Mouse (Mus musculus): Measurements from ENCODE around the gene Tmem11. TPM values are rescaled to one million over a fixed set of nuclear protein-coding genes. Genes with fewer than 3 reads are reported as not detected.

The Tmem11 gene
- polyA plus RNA-seq (2014; fragmentation: Nextera tagmentation; extraction: Ambion mirVana) = 68.1 and 68.4 TPM in 2 replicates

GRCm38 (mm10) chr11:60878675-60879294 is at the start of gene Tmem11:
TSS of gene Tmem11 (minus strand) at chr11:60879272.
- Histone ChIP-seq H3K4me3 (ENCODE audit: low read depth, low read length) (peak within 1 kb of the TSS; percentile 93), H3K36me3 (ENCODE audit: control insufficient read depth, insufficient read depth, low read length) (no peaks in the 10 kb centered on the region), H3K27ac (ENCODE audit: low read depth, low read length) (peak within 1 kb of the TSS; percentile 98), H3K9me3 (replicated peaks; ENCODE audit: control insufficient read depth, low read length) (no peaks in the 10 kb centered on the region), H3K4me1 (ENCODE audit: control insufficient read depth, insufficient read depth, low read length) (peaks cover 44% of the 10 kb centered on the region), H3K9ac (ENCODE audit: low read depth, low read length) (peak within 1 kb of the TSS; percentile 98), H3K27me3 (ENCODE audit: control insufficient read depth, insufficient read depth, low read length) (no peaks in the 10 kb centered on the region), H3K4me2 (peak within 1 kb of the TSS; percentile 76)
- under 1% methylated on average over 62 of the region's 62 CpGs for WGBS (ENCODE audit: insufficient replicate concordance)
- ATAC-seq (replicated peaks; ENCODE audit: insufficient number of reproducible peaks, low FRiP score, low TSS enrichment) = peak; percentile 96

DNA sequence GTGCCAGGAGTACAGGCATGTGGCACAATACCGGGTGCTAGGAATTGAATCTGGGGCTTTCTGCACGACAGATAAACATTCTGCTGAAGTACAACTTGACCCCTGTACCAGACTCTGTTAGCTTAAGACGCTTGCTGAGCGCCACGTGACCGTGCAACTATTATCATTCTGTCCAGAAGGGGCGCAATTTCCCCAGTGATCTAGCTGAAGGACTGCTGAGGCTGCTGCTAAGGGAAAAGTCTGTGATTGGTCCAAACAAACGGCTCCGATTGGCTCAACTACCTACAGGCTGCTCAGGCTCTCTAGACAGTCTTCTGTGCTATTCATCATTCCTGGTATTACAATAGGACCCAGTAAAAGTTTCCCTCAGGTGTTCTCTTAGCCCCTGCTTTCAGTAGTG is 48.2 kb upstream of the Tmem11 start:
- H3K36me3 ChIP-seq (ENCODE audit: control insufficient read depth, insufficient read depth, low read length) = no peaks in the 10 kb centered on the region
- H3K27me3 ChIP-seq (ENCODE audit: control insufficient read depth, insufficient read depth, low read length) = no peaks in the 10 kb centered on the region
- no peak overlapping the region for H3K9ac ChIP-seq (ENCODE audit: low read depth, low read length)
- ATAC-seq (replicated peaks; ENCODE audit: insufficient number of reproducible peaks, low FRiP score, low TSS enrichment) = peak; percentile 41
- peak overlapping the region; percentile 55 for H3K4me2 ChIP-seq
- H3K9me3 ChIP-seq (replicated peaks; ENCODE audit: control insufficient read depth, low read length) = no peaks in the 10 kb centered on the region
- H3K27ac ChIP-seq (ENCODE audit: low read depth, low read length) = no peak overlapping the region
- whole genome bisulfite sequencing (ENCODE audit: insufficient replicate concordance) = 0% methylated on average over 9 of the region's 9 CpGs
- H3K4me1 ChIP-seq (ENCODE audit: control insufficient read depth, insufficient read depth, low read length) = peaks cover 14% of the 10 kb centered on the region
- no peak overlapping the region; the same call in 1 of the 2 replicates for H3K4me3 ChIP-seq (ENCODE audit: low read depth, low read length)

DNA sequence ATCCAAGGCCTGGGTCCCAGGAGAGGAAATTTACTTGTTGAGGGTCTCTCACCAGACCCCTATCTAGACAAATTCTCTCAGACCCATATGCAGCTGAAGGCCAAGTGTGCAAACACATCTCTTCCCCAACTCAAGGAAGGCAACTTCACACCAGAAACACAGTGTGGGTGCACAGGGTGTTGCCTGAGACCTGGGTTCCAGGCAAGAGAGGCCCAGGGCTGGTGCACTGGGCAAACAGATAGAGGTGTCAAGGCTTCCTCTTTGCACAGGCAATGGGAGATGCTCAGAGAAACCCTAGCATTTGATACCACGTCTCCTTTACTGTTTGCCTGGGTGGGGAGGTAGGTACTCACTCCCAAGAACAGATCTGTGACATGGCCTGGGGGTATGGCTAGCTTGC is 45.9 kb upstream of the Tmem11 start:
- Histone ChIP-seq H3K4me2 (no peak overlapping the region), H3K9ac (ENCODE audit: low read depth, low read length) (no peak overlapping the region), H3K27ac (ENCODE audit: low read depth, low read length) (no peak overlapping the region), H3K4me3 (ENCODE audit: low read depth, low read length) (no peak overlapping the region), H3K9me3 (replicated peaks; ENCODE audit: control insufficient read depth, low read length) (no peaks in the 10 kb centered on the region), H3K4me1 (ENCODE audit: control insufficient read depth, insufficient read depth, low read length) (0 out of 2 replicates have a peak, but pooled peaks cover 3% of the 10 kb centered on the region), H3K27me3 (ENCODE audit: control insufficient read depth, insufficient read depth, low read length) (no peaks in the 10 kb centered on the region), H3K36me3 (ENCODE audit: control insufficient read depth, insufficient read depth, low read length) (0 out of 2 replicates have a peak, but pooled peaks cover 3% of the 10 kb centered on the region)
- ATAC-seq (replicated peaks; ENCODE audit: insufficient number of reproducible peaks, low FRiP score, low TSS enrichment) = no peak
- 90% methylated on average over 1 of the region's 1 CpGs for WGBS (ENCODE audit: insufficient replicate concordance)

DNA sequence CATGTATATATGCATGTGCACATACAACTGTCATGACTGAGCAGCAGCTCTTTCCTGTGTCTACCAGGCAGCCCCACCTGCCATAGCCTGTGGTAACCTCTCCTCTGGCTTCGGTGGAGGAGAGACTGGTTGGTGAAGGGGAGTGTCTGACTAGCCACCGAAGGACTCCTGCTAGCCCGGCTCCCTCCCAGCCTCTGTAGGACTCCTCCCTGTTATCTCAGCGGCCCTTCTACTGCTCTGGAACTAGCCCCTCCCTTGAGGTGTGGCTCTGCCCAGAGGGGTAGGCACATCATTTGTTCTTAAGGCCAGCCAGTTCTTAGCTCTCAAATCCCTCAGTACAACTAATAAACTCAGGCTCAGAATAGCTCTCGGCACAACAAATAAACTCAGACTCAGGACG is 45.4 kb upstream of the Tmem11 start:
- H3K27ac ChIP-seq (ENCODE audit: low read depth, low read length) = no peak overlapping the region
- WGBS (ENCODE audit: insufficient replicate concordance) = 30% methylated on average over 6 of the region's 6 CpGs
- no peaks in the 10 kb centered on the region for H3K27me3 ChIP-seq (ENCODE audit: control insufficient read depth, insufficient read depth, low read length)
- no peak overlapping the region for H3K9ac ChIP-seq (ENCODE audit: low read depth, low read length)
- 0 out of 2 replicates have a peak, but pooled peaks cover 3% of the 10 kb centered on the region for H3K4me1 ChIP-seq (ENCODE audit: control insufficient read depth, insufficient read depth, low read length)
- 0 out of 2 replicates have a peak, but pooled peaks cover 3% of the 10 kb centered on the region for H3K36me3 ChIP-seq (ENCODE audit: control insufficient read depth, insufficient read depth, low read length)
- H3K4me3 ChIP-seq (ENCODE audit: low read depth, low read length) = no peak overlapping the region
- H3K9me3 ChIP-seq (replicated peaks; ENCODE audit: control insufficient read depth, low read length) = no peaks in the 10 kb centered on the region
- H3K4me2 ChIP-seq = no peak overlapping the region
- ATAC-seq (replicated peaks; ENCODE audit: insufficient number of reproducible peaks, low FRiP score, low TSS enrichment) = peak; percentile 61; the same call in 1 of the 2 replicates

DNA sequence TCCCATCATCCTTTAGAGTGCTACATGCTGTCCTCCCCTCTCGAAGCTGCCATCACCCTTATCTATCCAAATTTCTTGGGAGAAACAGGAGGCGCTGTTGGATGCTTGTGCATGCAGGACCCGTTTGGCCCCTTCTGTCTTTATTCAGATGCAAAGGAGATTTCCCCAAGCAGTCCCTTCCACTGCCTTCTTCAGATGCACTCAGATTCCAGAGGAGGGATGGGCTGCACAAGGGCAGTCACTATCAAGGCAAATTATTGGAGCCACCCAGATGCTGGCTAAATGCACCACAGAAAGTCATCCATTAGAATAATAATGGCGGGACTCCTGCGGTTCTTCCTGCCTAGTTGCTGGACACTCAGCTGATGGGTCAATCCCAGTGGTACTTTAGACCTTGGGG is 43.9 kb upstream of the Tmem11 start:
- Histone ChIP-seq H3K4me3 (ENCODE audit: low read depth, low read length) (no peak overlapping the region), H3K4me2 (no peak overlapping the region), H3K4me1 (ENCODE audit: control insufficient read depth, insufficient read depth, low read length) (0 out of 2 replicates have a peak, but pooled peaks cover 3% of the 10 kb centered on the region), H3K9ac (ENCODE audit: low read depth, low read length) (no peak overlapping the region), H3K27me3 (ENCODE audit: control insufficient read depth, insufficient read depth, low read length) (no peaks in the 10 kb centered on the region), H3K27ac (ENCODE audit: low read depth, low read length) (no peak overlapping the region), H3K36me3 (ENCODE audit: control insufficient read depth, insufficient read depth, low read length) (0 out of 2 replicates have a peak, but pooled peaks cover 3% of the 10 kb centered on the region), H3K9me3 (replicated peaks; ENCODE audit: control insufficient read depth, low read length) (no peaks in the 10 kb centered on the region)
- WGBS (ENCODE audit: insufficient replicate concordance) = 72% methylated on average over 5 of the region's 5 CpGs
- ATAC-seq (replicated peaks; ENCODE audit: insufficient number of reproducible peaks, low FRiP score, low TSS enrichment) = no peak

GRCm38 (mm10) chr11:60922195-60922594 is 43.1 kb upstream of the Tmem11 start:
- no peak overlapping the region for H3K4me2 ChIP-seq
- H3K27me3 ChIP-seq (ENCODE audit: control insufficient read depth, insufficient read depth, low read length) = no peaks in the 10 kb centered on the region
- 0 out of 2 replicates have a peak, but pooled peaks cover 3% of the 10 kb centered on the region for H3K36me3 ChIP-seq (ENCODE audit: control insufficient read depth, insufficient read depth, low read length)
- ATAC-seq (replicated peaks; ENCODE audit: insufficient number of reproducible peaks, low FRiP score, low TSS enrichment) = no peak
- 83% methylated on average over 1 of the region's 1 CpGs for WGBS (ENCODE audit: insufficient replicate concordance)
- no peak overlapping the region for H3K27ac ChIP-seq (ENCODE audit: low read depth, low read length)
- H3K4me3 ChIP-seq (ENCODE audit: low read depth, low read length) = no peak overlapping the region
- 0 out of 2 replicates have a peak, but pooled peaks cover 3% of the 10 kb centered on the region for H3K4me1 ChIP-seq (ENCODE audit: control insufficient read depth, insufficient read depth, low read length)
- no peaks in the 10 kb centered on the region for H3K9me3 ChIP-seq (replicated peaks; ENCODE audit: control insufficient read depth, low read length)
- H3K9ac ChIP-seq (ENCODE audit: low read depth, low read length) = no peak overlapping the region

DNA sequence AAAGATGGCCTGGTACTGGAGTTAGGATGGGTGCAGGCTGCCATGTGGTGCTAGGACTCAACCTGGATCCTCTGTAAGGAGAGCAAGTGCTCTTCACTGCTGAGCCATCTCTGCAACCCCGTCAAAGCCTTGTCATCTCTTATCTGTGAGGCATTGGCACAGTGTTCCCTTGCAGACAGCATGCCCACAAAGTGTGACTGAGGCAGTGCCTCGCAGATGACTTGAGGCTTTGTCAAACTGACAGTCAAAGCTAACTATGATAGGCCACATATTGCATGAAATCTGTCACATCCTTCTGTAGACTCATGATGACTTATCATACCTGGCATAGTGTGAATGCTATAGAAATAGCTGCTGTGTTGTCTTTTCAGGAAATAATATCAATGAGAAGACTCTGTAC is 40.9 kb upstream of the Tmem11 start:
- 74% methylated on average over 2 of the region's 2 CpGs for WGBS (ENCODE audit: insufficient replicate concordance)
- peaks cover 7% of the 10 kb centered on the region; the same call in 1 of the 2 replicates for H3K4me1 ChIP-seq (ENCODE audit: control insufficient read depth, insufficient read depth, low read length)

GRCm38 (mm10) chr11:60915201-60915600 is 36.1 kb upstream of the Tmem11 start:
- H3K4me2 ChIP-seq = no peak overlapping the region
- peaks cover 30% of the 10 kb centered on the region for H3K4me1 ChIP-seq (ENCODE audit: control insufficient read depth, insufficient read depth, low read length)
- no peaks in the 10 kb centered on the region for H3K36me3 ChIP-seq (ENCODE audit: control insufficient read depth, insufficient read depth, low read length)
- no peaks in the 10 kb centered on the region for H3K9me3 ChIP-seq (replicated peaks; ENCODE audit: control insufficient read depth, low read length)
- H3K27me3 ChIP-seq (ENCODE audit: control insufficient read depth, insufficient read depth, low read length) = no peaks in the 10 kb centered on the region
- H3K27ac ChIP-seq (ENCODE audit: low read depth, low read length) = no peak overlapping the region
- ATAC-seq (replicated peaks; ENCODE audit: insufficient number of reproducible peaks, low FRiP score, low TSS enrichment) = no peak
- no peak overlapping the region for H3K4me3 ChIP-seq (ENCODE audit: low read depth, low read length)
- WGBS (ENCODE audit: insufficient replicate concordance) = 55% methylated on average over 4 of the region's 4 CpGs
- no peak overlapping the region for H3K9ac ChIP-seq (ENCODE audit: low read depth, low read length)

More for the DNA sequence above, 40.9 kb upstream of the Tmem11 start:
- no peaks in the 10 kb centered on the region for H3K9me3 ChIP-seq (replicated peaks; ENCODE audit: control insufficient read depth, low read length)
- no peak overlapping the region for H3K4me2 ChIP-seq
- 0 out of 2 replicates have a peak, but pooled peaks cover 3% of the 10 kb centered on the region for H3K36me3 ChIP-seq (ENCODE audit: control insufficient read depth, insufficient read depth, low read length)
- no peak for ATAC-seq (replicated peaks; ENCODE audit: insufficient number of reproducible peaks, low FRiP score, low TSS enrichment)
- no peak overlapping the region for H3K27ac ChIP-seq (ENCODE audit: low read depth, low read length)
- no peaks in the 10 kb centered on the region for H3K27me3 ChIP-seq (ENCODE audit: control insufficient read depth, insufficient read depth, low read length)
- H3K4me3 ChIP-seq (ENCODE audit: low read depth, low read length) = no peak overlapping the region
- H3K9ac ChIP-seq (ENCODE audit: low read depth, low read length) = no peak overlapping the region

DNA sequence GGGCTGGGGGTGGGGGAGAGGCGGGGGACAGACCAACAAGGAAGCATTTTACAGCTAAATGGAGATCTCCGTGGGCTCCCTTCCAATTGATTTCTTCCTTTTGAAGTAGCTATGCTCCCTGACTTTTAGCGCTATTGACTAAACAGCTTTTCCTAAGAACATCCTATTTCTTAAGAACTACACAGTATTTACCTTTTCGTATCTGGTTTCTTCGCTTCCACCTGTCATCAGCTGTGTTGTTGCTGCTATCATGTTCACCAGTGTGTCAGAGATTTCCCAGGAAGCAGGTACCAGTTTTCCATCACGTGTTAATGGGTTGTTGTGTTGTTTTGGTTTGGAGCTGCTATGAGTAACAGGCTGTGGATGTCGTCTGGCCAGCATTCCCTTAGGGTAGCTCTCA is 35.4 kb upstream of the Tmem11 start, which contains the start of gene Natd1:
Natd1 (minus strand) TSS at position 260 of the 400 bp plus-strand sequence.
- 30% methylated on average over 7 of the region's 7 CpGs for WGBS (ENCODE audit: insufficient replicate concordance)
- H3K9me3 ChIP-seq (replicated peaks; ENCODE audit: control insufficient read depth, low read length) = no peaks in the 10 kb centered on the region
- peak within 1 kb of the TSS; percentile 88 for H3K9ac ChIP-seq (ENCODE audit: low read depth, low read length)
- peak within 1 kb of the TSS; percentile 95 for H3K4me3 ChIP-seq (ENCODE audit: low read depth, low read length)
- H3K36me3 ChIP-seq (ENCODE audit: control insufficient read depth, insufficient read depth, low read length) = no peaks in the 10 kb centered on the region
- ATAC-seq (replicated peaks; ENCODE audit: insufficient number of reproducible peaks, low FRiP score, low TSS enrichment) = no peak
- peaks cover 30% of the 10 kb centered on the region for H3K4me1 ChIP-seq (ENCODE audit: control insufficient read depth, insufficient read depth, low read length)
- H3K27me3 ChIP-seq (ENCODE audit: control insufficient read depth, insufficient read depth, low read length) = no peaks in the 10 kb centered on the region
- peak within 1 kb of the TSS; percentile 80 for H3K27ac ChIP-seq (ENCODE audit: low read depth, low read length)
- peak within 1 kb of the TSS; percentile 92 for H3K4me2 ChIP-seq

All from heart, embryonic 11.5 days (tissue).